Mouse (Mus musculus): ENCODE measurements around the gene Sult2b1. TPM values are rescaled to one million over a fixed set of nuclear protein-coding genes. Genes with fewer than 3 reads are reported as not detected.
A peak's percentile ranks its signal among the peaks of the same experiment; 100 is the strongest.

Gene Sult2b1
- total RNA-seq, 2 experiments from 2014 or later, result 1.3 TPM; not detected in 1

DNA sequence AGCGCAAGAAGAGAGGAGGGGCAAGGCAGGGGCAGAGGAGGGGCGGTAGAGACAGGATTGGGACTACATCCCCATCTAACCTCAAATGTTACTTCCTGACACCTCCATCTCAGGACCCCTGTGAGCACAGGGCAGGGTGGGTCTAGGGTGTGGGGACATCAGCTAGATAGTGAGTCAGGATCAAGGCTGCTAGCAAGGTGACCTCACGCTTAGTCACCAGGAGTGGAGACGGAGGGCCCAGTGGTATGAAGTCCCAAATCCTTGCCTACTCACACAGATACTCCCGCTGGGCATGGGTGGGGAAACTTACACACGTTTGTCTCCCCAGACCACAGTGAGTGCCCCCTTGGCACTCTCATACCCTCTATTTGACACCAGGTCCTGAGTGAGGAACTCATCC is 18.1 kb upstream of the Sult2b1 start:
- no peak for ATAC-seq (replicated peaks; ENCODE audit: poor library complexity, severe bottlenecking)

- ATAC-seq (replicated peaks; ENCODE audit: poor library complexity, severe bottlenecking), result peak; percentile 80
These were observed 16.9 kb upstream of the Sult2b1 start for GRCm38 (mm10) chr7:45801348-45801747.

DNA sequence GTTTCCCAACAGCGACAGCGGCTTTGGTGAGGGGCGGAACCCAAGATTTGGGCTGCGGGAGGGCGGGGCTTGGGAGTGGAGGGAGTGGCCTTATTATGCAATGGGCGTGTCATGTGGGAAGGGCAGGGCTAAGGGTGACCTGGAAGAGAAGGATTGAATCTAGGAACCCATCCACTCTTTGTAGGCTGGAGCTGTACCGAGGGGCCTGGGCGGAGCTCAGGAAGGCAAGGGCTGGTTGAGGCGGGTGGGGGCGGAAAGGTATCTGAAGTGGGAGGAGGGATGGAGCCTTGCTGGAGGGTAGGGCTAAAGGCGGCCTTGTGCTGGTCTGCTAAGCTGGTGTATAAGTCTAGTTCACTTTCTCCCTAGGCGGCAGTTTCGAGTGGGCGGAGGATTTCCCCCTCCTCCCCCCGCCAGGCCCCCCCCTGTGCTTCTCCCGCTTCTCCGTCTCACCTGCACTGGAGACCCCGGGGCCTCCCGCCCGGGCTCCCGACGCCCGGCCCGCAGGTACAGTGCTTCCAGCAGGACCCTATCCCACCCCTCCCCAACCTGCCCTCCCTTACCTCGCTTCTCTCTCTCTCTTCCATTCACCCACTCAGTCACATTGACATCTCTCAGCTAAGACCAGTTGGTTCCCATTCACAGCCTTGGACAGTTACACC is 16.2 kb upstream of the Sult2b1 start:
- peak; percentile 79 for ATAC-seq (replicated peaks; ENCODE audit: poor library complexity, severe bottlenecking)

DNA sequence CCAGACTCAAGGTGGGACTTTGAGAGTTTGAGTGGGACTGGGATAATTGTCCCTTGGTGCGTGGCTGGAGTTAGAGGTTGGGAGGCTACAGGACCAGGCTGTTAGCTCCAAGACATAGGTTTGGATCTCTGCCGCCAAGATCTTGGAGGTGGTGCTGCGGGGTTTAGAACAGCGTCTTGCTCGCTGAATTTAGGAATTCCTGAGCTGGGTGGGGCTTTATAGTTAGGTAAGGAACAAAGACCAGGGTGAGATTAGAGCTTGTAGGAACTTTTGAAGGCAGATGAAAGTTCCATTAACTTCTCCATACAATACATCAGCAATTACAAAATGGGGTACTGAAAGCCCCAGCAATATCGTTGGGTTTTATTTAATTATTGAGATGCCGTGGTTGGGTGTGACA is 15.5 kb upstream of the Sult2b1 start:
- no peak for ATAC-seq (replicated peaks; ENCODE audit: poor library complexity, severe bottlenecking)

DNA sequence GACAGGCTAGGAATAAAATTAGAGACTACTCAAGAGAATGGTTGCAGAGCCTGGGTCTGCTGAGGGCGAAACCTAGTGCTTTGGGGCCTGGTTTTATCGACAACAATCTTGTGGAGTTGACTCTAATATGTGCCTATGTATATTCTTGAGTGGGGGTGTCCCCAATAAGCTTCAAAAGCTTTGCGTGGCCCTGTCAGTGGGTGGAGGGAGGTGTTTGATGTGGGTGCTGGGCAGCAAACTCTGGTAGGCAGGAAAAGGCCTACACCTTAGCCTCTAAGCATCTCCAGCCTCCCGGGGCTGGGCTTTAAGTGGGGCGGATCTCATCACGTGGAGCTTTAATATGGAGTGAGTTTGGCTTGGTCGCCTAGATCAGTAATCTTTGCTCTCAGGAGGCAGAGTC is 14.5 kb upstream of the Sult2b1 start:
- ATAC-seq (replicated peaks; ENCODE audit: poor library complexity, severe bottlenecking), result no peak

- ATAC-seq (replicated peaks; ENCODE audit: poor library complexity, severe bottlenecking), result no peak
These were observed 14.0 kb upstream of the Sult2b1 start for GRCm38 (mm10) chr7:45798511-45798836.

DNA sequence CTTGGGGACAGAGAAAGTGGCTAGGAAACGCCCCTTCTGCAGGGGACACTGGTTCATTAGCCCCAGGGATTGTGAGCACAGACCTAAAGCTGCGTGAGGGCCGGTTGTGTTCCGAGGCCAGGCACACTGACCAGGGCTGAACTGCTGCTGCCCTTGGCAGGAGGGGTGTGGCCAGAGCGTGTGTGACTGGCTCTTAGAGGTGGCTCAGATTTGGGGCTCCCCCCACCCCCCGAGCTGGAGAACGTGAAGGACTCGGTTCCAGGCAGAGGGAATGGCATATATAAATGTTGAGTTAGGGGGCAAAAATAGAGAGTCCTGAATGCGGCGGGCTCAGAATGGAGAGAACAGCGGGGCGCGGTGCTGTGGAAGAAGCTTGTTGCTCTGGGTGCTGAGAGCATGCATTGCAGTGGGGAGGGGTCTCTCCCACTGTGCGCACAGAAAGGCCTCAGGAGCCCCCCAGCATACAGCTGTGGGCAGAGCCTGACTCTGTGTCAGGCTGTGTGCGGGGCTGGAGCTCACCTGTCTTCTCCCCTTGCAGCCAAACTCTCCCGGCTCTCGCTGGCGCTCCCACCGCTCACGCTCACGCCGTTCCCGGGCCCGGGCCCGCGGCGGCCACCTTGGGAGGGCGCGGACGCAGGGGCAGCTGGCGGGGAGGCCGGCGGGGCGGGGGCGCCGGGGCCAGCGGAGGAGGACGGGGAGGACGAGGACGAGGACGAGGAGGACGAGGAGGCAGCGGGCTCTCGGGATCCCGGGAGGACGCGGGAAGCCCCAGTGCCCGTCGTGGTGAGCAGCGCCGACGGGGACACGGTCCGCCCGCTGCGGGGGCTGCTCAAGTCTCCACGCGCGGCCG is 13.4 kb upstream of the Sult2b1 start:
- no peak for ATAC-seq (replicated peaks; ENCODE audit: poor library complexity, severe bottlenecking)

DNA sequence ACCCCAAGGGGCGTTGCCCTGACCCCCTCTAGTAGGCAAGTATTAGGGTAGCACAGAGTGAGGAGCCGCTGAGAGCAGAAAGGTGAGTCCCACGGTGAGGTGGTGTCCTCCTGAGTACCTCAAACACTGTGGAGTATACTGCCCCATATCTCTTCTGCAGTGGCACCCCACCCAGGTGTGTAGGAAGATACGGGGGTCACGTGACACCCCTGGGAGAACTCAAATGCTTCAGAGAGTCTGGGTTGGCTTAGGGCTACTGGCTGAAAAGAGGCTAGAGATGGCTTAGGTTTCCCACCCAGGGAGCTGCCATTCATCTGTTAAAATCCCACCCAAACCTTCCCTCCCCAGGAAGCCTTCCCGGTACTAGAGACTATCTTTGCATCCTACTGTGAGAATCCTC is 12.5 kb upstream of the Sult2b1 start:
- ATAC-seq (replicated peaks; ENCODE audit: poor library complexity, severe bottlenecking), result no peak

DNA sequence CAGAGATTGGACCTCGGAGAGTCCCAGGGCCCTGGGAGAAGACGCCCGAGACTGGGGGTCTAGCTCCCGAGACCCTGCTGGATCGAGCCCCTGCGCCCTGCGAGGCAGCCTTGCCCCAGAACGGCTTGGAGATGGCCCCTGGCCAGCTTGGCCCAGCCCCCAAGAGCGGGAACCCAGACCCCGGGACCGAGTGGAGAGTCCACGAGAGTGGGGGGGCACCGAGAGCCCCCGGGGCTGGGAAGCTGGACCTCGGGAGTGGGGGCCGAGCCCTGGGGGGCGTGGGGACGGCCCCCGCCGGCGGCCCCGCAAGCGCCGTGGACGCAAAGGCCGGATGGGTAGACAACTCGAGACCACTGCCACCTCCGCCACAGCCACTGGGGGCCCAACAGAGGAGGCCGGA is 10.5 kb upstream of the Sult2b1 start:
- no peak for ATAC-seq (replicated peaks; ENCODE audit: poor library complexity, severe bottlenecking)

- no peak for ATAC-seq (replicated peaks; ENCODE audit: poor library complexity, severe bottlenecking)
These were observed 9.6 kb upstream of the Sult2b1 start for GRCm38 (mm10) chr7:45793969-45794585.

GRCm38 (mm10) chr7:45793240-45793639 is 8.8 kb upstream of the Sult2b1 start:
- ATAC-seq (replicated peaks; ENCODE audit: poor library complexity, severe bottlenecking), result no peak

- ATAC-seq (replicated peaks; ENCODE audit: poor library complexity, severe bottlenecking), result no peak; the same call in 1 of the 2 replicates
These were observed 7.5 kb upstream of the Sult2b1 start for GRCm38 (mm10) chr7:45791756-45792490.

GRCm38 (mm10) chr7:45790721-45791120 is 6.3 kb upstream of the Sult2b1 start:
- no peak for ATAC-seq (replicated peaks; ENCODE audit: poor library complexity, severe bottlenecking)

DNA sequence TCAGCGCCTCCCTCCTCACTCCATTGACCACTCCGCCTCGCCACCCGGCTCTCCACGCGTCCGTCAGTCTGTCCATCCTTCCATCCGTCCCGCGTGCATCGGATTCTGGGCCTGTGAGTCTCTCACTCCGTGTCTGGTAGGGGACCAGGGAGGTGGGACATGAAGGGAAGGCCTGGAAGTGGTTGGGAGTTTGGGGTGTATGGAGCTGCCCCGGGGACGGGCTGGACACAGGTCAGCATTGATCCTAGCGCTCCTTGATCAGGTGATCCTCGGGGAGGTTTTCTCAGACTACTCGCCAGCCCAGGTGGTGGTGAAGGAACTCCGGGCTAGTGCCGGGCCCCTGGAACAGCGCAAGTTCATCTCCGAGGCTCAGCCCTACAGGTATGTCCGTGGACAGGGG is 3.2 kb upstream of the Sult2b1 start:
- ATAC-seq (replicated peaks; ENCODE audit: poor library complexity, severe bottlenecking), result no peak

DNA sequence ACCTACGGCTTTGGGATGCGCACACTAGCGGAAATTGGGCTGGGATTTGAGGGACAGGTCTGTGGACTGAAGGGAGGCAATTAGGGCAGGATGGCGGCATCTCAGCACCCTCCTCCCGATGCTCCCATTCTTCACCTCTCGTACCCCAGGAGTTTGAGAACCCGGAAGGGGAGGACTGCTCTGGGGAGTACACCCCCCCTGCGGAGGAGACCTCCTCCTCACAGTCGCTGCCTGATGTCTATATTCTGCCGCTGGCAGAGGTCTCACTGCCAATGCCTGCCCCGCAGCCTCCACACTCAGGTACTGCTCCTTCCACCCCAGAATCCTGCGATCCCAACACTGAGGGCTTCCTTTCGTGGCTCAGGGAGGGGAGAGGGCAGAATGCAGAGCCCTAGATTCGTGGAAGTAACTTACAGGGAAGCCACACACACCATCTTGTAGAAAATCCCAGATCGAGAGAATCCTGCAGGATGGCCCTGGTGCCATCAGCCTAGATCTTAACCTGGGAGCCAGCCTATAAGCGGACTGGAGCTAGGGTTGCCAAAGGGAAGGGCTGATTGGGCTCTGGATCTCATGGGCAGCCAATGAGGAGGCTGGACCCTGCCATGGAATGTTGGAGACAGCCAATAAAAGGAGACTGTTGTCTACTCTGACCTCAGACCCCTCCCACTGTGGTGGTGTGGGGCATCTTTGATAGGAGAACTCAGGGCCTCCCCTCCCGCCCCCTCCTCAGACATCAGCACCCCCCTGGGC is 2.4 kb upstream of the Sult2b1 start:
- no peak for ATAC-seq (replicated peaks; ENCODE audit: poor library complexity, severe bottlenecking)

DNA sequence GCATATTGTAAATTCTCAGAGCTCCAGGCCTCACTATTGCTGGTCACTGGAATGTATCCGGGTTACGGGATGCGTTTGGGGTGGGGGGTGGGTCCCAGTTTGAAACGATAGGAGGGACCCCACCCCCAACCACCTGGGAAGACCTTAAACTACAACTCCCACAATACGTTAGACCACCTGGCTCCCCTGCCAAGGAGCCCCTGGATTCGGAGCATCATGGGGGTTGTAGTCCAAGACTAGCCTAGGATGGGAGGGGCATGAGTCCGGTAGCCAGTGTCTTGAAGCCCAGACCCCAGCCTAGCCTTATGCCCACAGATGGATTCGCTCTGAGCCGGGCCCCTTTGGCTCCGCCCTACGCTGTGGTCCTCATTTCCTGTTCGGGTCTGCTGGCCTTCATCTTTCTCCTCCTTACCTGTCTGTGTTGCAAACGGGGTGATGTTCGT is 1.7 kb upstream of the Sult2b1 start:
- ATAC-seq (replicated peaks; ENCODE audit: poor library complexity, severe bottlenecking), result no peak

DNA sequence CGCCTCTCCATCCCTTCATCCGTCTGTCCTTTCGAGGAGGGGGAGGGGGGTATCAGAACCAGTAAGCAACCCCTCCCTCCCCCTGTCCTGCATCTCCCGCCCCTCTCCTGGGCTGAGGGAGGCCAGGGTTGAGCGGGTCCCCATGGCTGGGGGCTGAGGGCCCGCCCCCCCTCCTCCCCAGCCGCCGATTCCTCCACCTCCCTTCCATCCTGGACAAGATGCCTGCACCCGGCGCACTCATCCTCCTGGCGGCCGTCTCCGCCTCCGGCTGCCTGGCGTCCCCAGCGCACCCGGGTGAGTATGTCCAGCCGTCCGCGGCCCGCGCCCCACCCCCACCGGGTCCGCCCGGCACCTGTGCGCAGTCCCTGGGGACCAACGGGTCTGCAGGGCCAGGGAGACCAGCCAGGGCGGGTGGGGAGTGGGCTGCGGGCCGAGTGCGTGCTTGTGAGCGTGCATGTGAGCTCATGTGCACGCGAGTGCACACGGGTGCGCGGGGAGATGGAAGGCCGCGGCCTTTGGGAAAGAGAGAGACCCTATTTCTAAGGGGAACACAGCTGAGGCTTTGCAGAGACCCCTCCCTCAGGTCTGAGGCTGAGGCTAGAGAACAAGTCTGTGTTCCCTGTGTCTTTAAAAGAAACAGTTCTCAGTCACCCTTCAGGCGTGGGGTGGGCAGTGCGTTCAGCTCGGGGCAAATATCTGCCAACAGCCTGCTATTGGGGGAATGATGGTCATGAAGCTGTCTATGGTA is 1.1 kb upstream of the Sult2b1 start:
- no peak for ATAC-seq (replicated peaks; ENCODE audit: poor library complexity, severe bottlenecking)

DNA sequence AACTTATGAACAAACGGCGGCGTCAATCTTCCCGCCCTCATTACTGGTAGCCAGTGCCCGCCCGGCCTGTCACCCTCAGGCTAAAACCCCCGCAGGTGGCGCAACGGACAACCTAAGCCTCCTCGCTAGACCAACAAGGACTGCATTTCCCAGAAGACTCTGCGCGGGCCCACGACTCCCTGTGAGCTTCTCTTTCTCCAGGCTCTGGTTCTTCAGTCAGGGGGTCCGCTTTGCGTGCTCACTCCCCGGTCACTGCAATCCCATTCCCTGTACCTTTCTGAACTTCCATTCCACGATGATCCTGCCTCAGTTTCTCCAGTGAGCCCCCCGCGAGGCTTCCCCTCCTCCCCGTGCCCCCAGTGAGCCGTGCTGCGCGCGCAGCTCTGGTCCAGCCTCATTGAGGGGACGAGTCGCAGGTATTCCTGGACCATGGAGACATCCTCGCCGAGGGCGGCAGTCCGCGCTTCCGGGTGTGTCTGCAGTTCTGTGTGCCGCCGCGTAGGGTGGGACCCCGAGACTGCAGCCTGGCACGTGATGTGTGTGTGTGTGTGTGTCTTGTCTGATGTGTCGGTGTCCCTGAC is 868 bp downstream of the Sult2b1 start, which contains the start of gene Lmtk3:
Lmtk3 (plus strand) TSS at position 228 of the 581 bp plus-strand sequence.
- peak; percentile 67 for ATAC-seq (replicated peaks; ENCODE audit: poor library complexity, severe bottlenecking)

DNA sequence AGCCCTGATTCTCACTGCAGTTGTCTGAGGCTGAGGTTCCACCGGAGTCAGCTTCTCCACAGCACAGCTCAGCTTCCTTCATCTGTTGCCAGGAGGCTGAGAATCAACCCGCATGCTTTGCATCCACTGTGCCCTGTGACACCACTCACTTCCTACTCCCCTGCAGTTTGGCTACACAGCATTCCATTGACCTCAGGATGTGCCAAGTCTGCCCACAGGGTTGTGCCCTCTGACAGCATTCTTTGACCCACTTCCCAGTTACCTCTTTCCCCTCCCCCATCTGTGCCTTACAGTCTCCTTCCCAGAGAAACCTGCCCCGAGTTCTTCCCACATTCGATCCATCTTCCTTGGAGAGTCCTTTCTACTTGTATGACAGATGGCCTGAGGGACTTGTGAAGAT is 2.2 kb downstream of the Sult2b1 start:
- ATAC-seq (replicated peaks; ENCODE audit: poor library complexity, severe bottlenecking), result peak; percentile 11; the same call in 1 of the 2 replicates
